Mouse (Mus musculus) gastrocnemius, postnatal 36 days (tissue): ENCODE results near the gene Abhd12b. TPM values are rescaled to one million over a fixed set of nuclear protein-coding genes. Genes with fewer than 3 reads are reported as not detected.

Experiments
- DNase-seq, 2 experiments: peaks; one replicate each; pipeline ENCODE4 v3.0.0; 2022
- intact Hi-C: fragments of 180-260 bp; cut with DNase I; formaldehyde crosslinking; loops from one replicate; pipeline ENCODE4 v1.15.1; 2025
- long read RNA-seq, 2 experiments: library from polyadenylated mRNA; stranded (forward); transcript quantifications; one replicate each; pipeline ENCODE4 v2.0.0; 2021
- total RNA-seq, 2 experiments: library from RNA; stranded (reverse); gene quantifications; 2 replicates each; pipeline ENCODE4 v1.2.3; 2021

The Abhd12b gene
- not detected for total RNA-seq
- long read RNA-seq, experiment 1: 0 reads
- long read RNA-seq, experiment 2: 0 reads

DNA sequence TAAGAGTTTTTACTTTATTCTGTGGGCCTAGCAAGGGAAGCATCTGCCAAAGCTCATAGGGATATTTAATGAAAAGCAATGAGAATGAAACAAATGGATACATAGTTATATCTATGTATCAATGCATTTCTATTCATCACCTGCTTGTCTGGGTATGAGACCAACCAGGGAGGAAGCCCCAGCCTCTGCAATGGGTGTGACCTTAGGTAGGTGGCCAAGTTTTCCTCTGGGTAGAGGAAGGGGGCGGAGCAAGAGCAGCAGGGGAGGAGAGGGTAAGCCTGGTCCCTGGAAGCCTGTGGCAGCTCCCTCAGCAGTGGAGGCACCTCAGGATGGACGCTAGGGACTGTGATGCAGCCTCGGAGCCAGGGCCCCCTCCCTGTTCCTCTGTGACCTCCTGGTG, at the start of gene Abhd12b:
TSS of gene Abhd12b (plus strand) at position 301 of the 400 bp plus-strand sequence.
- DNase-seq: no peak
- intact Hi-C loops: no loop called here

DNA sequence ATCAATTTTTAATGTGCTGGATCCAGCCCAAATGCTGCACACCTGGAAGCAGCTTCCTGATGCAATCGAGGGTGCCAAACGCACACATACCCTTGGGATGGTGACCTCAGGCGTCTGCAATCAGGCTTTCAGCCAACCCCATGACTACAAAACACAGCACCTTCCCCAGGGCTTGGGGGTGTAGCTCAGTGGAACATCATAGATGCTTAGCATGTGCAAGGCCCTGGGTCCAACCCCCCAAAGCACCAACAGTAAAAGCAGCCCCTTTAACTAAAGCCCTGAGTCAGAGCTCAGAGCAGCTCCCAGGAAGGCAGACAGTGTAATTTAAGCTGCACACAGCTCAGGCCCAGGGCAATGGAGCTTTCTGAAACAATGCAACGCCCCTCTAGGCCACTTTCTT, 49.7 kb upstream of the Abhd12b start:
- intact Hi-C loops: no loop called here
- no peak for DNase-seq

DNA sequence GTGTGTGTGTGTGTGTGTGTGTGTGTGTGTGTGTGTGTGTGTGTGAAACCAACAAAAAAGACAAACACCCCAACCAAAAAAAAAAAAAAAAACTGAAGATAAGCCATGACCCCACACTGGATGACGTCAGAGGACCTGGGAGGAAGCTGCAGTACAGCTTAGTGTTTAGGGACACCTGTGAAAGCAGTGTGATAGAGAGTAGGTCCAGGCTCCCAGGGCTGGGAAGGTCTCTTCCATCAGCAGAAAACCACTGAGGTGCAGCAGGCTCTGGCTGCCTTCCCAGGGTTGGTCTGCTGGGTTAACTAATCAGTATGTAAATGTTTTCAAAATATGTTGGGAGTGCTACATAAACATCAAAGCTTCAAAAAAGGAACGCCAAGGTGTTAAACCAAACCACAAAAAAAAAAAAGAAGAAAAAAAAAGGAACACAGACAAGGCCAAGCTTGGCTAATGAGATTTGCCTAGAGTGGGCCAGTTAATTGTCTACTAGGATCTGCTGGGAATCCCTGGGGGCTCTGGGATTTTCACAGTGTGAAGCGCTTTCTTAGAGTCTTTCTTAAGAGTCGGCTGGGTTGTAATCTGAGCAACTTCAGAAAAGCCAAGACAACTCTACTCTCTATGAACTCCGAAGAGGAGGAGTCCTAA, 49.0 kb upstream of the Abhd12b start:
- intact Hi-C loops: no loop called here
- no peak for DNase-seq

DNA sequence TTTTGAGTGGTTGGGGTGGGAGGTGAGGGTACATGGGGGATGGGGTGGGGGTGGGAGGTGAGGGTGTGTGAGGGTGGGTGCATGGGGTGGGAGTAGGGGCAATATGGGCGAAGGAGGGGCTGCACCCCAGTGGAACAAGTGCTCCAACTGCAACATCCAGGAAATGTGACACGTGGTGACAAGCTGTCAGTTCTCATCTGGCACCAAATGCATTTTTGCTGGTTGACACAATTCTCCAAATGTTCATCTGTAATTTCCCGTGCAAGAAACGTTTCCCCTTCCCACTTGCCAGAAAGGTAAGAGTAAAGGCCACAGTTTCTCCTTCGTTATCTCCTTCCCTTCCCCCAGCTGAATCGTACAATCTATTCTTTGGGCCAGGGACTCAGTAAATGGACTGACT, 48.1 kb upstream of the Abhd12b start:
- no peak for DNase-seq
- intact Hi-C loops: no loop called here

DNA sequence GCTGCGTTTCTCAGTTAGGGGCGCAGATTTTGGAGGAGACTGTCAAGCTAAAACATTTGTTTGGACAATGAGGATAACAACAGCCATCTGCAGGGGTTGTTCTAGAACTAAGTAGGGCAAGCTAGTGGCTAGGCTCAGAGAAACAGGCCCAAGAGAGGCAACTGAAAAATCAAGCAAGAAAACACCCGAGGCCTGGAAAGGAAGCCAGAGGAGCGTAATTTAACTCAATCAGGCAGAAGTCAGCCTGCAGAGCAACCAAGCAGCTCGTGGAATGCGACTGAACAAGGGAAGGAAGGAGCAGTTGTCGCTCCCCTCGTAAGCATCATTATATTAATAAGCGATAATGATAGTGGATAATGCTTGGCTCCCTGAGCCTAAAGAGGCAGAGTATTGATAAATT, 47.4 kb upstream of the Abhd12b start:
- no peak for DNase-seq
- intact Hi-C loops: no loop called here

DNA sequence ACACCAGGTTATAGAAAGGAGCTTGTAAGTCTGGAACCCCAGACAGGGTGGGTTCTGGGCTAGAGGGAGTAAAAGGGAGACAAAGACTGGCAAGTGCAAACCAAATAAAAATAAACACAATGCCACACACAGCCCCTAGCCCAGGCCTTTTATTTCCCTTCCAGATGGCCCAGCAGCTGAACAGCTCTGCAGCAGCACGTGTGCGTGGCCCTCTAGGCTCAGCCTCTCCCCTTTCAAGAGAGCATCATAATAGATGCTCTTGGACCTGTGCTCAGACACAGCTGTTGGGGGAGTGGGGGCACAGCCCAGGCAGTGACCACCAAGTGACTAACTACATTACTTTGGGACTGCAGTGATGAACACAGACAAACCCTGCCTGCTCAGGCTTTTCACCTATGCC, 45.8 kb upstream of the Abhd12b start:
- intact Hi-C loops: no loop called here
- no peak for DNase-seq

DNA sequence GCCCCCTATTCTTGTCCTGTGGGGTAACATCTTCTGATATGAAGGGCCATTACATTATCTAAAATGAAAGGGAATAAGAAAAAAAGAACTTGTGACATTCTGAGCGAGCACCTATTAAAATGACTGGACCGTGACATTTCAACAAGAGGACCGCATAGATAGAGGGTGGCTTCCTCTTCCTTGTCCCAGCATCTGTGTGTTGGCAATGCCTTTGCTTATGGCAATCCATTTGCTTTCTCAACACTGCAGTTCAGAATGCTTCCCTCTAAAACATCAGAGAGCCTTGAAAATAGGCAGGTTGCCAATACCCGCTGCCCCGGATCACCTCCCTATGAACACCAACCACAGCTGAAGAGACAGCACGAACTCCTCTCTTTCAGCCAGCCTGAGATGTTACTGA, 44.0 kb upstream of the Abhd12b start:
- intact Hi-C loops: no loop called here

DNA sequence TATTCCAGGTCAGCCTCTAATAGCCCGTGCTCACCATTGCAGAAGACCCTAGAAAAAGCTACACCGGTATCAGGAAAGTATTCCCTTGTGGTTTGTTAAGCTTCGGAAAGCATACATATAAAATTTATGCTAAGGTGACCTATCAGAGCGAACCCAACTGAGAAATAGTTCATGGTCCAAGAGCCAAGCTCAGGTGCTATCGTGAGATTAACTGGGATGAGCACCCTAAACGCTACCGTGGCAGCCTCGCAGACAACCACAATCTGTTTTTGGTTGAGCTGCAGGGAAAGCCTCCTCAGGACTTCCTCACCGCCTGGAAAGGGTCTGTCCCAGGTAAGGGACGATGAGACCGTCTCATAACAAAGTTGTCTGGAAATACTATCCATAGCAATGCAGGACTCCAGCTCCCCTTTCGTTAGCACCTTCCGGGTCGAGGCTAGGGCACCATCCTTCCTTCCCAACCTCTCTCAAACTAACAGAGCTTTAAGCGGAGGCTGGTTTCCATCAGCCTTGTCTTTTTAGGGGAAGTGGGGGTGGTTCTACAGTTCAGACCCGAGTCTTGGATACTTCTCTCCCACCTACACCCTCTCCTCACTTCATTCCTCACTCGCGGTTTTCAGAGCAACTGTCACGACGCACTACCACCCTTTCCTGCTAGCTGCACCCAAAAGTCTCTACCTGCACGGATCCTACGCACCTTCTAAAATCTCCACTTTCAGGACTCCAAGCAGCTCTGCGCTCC, 43.4 kb upstream of the Abhd12b start:
- no peak for DNase-seq
- intact Hi-C loops: no loop called here

More for the DNA sequence above, 44.0 kb upstream of the Abhd12b start:
- DNase-seq: no peak

DNA sequence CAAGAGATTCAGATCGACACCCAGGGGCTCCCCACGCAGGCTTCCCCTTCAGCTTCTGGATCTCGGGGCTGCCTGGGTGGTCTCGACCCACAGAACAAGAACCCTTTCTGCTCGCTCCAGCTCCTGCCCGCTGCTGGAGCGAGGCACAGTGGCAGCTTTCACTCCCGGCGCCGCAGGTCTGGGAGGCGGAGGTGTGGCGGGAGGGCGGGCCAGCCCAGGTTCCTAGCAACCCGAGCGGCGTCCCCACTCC, 42.9 kb upstream of the Abhd12b start:
- intact Hi-C loops: no loop called here
- no peak for DNase-seq

DNA sequence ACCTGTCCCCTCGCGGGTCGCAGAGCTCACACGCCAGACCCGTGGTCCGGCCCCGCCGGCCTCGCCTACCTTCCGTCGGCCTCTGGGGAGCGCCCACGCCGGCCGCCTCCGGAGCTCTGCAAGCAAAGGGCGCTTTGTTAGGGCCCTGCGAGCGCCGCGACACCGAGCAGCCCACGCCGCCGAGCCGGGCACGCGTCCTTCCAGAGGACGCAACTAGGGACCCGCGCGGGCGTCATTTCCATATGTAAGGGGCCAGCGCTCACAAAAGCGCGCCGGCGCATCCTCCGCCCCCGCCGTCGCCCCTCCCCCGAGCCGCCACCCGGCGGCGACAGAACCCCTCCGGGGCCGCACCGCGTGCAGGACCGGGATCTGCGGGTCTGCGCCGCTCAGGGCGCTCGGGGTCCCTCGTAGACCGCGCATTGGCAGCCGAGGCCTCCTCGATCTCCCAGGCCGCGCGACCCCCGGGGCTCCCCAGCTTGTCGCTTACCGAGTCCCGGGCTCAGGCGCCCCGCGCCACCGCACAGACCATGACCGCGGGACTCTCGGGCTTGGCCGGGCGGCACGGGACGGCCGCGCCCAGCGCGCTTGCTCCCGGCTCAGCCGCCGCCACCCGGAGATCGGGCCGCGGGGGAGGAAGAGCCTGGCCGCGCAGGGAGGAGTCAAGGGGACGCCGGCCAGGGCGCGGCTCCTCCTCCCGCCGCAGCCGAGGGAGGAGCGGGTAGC, 42.4 kb upstream of the Abhd12b start:
- intact Hi-C loops: no loop called here
- peak; percentile 71 to 77 for DNase-seq

DNA sequence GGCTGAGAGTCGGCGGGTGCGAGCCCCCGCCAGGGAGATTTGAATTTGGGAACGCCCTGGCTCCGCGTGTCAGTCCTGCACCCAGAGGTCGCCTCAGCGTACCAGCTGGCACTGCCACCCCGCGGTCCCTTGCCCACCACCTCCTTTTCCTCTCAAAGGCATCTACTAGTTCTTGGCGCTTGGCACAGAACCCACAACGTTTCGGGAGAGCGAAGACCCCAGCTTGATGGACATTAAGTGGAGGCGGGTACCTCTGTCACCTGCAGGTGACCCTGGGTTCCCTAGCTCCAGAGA, 41.9 kb upstream of the Abhd12b start:
- DNase-seq: no peak
- intact Hi-C loops: no loop called here

DNA sequence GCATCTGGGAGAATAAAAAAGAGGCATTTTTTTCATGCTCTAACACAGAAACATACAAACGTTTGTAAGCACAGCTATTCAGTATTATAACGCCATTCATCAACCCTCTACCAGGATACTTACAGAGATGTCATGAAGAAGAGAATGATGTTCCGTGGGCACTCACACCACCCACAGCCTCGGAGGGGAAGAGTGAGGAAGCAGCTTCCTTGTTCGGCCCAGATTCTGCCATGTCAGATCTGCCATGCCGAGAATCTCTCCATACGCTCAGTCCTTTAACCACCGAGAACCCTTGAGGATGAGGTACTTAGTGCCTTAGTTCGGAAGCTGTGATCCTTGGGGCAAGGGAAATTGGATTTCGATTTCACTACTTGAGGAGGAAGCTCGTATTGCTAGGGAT, 40.6 kb upstream of the Abhd12b start, which contains the start of gene Nin:
TSS of gene Nin (minus strand) at position 367 of the 400 bp plus-strand sequence.
- DNase-seq: no peak
- intact Hi-C loops: no loop called here

DNA sequence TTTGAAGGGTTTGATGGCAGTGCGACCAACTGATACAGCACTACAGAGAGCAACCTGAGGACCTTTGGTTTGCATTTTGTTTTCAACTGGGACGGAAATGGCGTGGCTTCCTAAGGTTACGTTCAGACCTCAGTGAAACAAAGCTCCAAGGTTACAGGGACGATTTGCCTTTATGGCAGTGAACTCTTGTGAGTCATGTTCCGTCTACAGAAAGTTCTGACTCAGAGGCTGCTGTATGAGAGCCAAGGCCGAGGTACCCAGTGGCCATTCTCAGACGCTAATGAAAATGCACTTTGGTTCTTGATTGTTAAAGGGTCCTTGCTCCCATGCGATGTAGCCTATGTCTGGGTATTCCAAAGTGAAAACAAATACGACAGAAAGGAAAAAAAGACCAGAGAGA, 36.8 kb upstream of the Abhd12b start:
- no peak for DNase-seq
- intact Hi-C loops: loop anchor here (1.0 kb wide), 1 partner anchor 29 kb away; no protein-coding TSS in a partner anchor

DNA sequence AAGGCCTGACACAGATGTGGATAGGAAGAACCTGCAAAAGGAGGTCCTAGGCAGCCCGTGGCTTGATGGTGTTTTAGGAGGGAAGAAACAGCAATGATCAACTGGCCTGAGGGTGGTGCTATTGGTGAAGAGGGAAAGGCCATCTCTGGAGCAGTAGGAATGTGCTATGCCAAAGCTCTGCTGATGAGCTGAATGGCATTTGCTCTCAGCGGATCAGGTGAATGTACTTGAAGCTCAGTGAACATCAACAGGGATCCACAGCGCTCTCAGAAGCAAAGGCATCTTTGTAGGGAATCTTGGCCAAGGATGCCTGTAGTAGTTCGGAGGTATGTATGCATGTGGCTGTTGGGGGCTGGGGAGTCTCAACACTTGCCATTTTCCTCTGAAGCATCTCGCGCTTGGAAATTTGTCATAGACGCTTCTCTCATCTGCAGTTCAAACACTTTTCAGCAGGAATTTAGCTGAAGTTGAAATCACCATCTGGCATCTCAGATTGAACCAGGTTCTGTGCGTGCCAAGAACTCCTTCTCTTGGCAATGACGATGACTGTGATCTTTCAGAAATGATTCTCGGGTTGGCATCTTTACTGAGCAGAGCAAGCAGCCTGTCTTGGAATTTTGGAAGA, 35.1 kb upstream of the Abhd12b start:
- DNase-seq: no peak
- intact Hi-C loops: no loop called here

DNA sequence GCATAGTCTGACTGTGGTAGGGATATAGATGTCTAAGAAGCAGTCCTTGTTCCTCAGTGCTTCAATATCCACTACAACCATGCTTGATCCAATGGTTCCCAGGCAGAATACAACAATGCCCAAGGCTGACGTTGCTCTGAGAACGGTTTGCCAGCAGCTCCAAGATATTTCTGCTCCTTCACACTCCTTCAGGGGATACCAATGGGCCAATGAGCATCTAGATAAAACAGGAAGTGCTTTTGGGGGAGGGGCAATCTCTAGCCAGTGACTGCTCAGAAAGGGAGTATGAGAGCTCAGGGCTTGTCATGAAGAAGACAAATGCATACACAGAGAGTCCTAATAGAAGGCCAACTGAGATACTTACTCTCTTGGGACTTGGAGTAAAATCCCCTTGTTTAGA, 34.4 kb upstream of the Abhd12b start:
- intact Hi-C loops: no loop called here
- DNase-seq: no peak

DNA sequence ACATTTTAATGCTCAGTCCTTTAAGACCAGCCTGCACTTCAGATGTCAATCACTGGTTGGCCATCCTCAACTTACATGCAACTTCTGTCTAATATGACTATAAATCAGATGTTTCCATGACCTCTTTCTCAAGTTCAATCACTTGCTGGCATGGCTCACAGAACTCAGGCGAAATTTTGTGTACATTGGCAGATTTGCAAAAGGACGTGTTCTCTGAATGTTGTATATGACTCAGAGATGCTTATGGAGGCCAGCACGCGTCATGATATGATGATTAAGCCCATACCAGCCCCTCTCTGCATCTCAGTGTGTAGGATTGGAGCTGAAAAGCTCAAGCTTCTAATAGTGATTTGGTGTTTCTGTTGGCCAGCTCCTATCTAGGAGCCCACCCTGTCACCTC, 27.3 kb upstream of the Abhd12b start:
- intact Hi-C loops: no loop called here
- no peak for DNase-seq

DNA sequence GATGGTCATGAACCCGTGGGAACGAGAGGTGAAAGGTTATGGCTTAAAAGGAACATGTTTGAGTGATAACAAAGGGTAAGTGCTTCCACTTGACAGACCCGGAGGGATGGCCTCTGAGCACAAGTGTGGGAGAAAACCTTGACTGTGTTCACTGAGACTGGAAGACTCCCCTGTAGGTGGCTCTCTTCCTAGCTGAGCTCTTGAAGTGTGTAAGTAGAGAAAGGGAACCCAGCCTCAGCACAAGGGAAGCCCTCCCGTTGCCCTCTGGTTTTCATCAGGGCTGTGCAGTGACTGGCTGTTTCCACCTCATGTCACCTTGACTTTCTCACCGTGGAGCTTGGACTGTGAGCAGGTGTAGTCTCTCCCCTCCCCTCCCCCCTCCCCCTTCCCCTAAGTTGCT, 24.8 kb upstream of the Abhd12b start:
- intact Hi-C loops: no loop called here
- DNase-seq: no peak

DNA sequence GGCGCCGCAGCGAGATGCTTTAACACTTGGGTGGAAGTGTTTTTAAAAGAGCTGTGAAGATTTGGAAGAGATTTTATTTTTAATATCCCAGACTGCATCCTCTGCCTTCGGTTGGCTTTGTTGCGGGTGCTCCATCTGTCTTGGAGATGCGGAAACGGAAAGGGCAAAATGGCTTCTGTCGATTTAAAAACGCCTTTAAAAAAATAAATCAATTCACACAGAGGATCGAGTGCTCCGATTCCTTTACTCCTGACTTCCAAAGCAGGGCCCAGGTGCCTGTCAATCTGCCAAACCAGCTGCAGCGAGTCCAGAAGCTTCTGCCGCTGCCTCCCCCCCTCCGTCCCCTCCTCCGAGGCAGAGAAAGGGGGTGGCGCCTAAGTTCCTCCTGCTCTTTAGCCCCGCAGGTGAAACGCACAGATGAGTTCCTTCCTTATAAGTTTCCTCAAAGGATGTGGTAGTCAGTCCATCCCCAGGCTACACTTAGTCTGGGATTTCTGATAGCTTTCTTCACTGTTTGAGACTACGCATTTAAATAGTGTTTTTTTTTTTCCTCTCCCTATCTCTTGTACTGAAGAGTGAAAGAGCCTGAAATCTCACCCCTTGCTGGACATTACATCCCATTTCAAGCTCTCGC, 22.8 kb upstream of the Abhd12b start:
- peak; percentile 24 to 30 for DNase-seq
- intact Hi-C loops: loop anchor here (10.0 kb wide), 1 partner anchor 376 kb away; no protein-coding TSS in a partner anchor

DNA sequence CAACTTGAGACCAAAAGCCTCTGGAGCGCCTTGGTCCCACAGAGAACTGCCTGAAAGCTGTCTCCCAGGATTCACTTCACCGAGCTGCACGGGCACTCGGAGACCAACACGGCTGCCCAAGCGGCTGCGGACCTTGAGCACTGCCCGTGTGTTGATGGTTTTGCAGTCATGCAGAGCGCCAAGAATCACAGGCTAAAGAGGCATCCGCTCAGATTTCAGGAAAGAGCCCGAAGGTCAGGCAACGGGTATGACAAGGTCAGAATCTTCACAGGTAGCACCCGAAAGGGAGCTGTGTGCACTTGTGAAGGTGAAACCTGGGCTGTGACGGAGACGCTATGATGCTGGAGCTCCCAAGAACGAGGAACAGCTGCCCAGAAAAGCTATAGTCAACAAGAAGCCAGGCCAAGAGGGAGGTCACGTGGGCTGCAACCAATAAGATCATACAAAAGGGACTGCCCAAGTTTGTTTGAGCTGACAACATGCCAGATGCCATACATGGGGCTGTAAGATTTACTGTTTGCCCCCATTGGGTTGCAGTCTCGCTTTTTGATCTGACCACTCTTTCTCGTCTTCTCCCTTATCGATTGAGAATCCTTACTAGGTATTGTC, 19.2 kb upstream of the Abhd12b start:
- intact Hi-C loops: loop anchor here (10.0 kb wide), 1 partner anchor 380 kb away; no protein-coding TSS in a partner anchor
- DNase-seq: no peak

DNA sequence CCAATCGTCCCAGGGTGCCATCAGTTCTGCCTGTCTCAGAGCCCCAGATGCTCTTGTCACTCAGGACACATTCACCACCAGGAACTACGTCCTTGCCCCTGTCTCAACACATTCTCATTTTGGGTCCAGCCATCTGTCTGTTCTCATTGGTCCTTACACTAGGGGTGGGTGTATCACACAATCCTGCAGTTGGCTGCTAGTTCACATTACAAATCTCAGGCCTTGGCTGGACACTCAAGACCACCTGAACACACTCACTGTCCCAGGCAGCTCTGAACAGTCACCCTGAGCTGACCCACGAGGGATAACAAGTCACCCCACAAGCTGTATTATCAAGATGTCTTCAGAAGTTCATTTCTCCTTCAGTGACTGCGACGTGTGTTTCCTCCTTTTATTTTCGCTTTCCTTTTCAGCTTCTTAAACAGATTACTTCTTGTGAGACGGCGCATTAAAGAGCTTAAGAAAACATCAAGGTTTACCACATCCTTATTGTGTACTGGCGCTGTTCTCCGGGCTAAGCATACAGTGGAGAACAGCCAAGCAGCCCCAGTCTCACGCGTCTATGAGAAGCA, 17.7 kb upstream of the Abhd12b start:
- peak in 1 of 2 experiments; percentile 21 for DNase-seq

More for the DNA sequence above, 17.7 kb upstream of the Abhd12b start:
- intact Hi-C loops: loop anchor here (10.0 kb wide), 1 partner anchor 381 kb away; no protein-coding TSS in a partner anchor
